Mouse (Mus musculus) ovary, postnatal 10 days (tissue): Measurements from ENCODE around the gene 1700040F15Rik.
"Not testable (repeated sequence)": the region's sequence is repeated elsewhere in the genome, so short reads cannot be mapped to it uniquely, and the experiment has no call there.

Experiments used
- DNase-seq: peaks from one replicate; pipeline ENCODE4 v3.0.0; 2022; ENCODE audit warnings: low spot score

1700040F15Rik gene

GRCm38 (mm10) chrY:61101947-61102346, at the start of gene 1700040F15Rik:
Gene 1700040F15Rik, plus strand, starts transcription at chrY:61102247.
- DNase-seq, result not testable (repeated sequence)
